Mouse (Mus musculus): Measurements from ENCODE around the gene Gm21865.
"Not testable (repeated sequence)": the region's sequence is repeated elsewhere in the genome, so short reads cannot be mapped to it uniquely, and the experiment has no call there.

Gm21865 gene

GRCm38 (mm10) chrY:40316803-40317202, at the start of gene Gm21865:
Gene Gm21865, minus strand, starts transcription at chrY:40316903.
- DNase-seq, result not testable (repeated sequence)
